Mouse (Mus musculus) G1E (cell line): Measurements from ENCODE around the gene Klk5.

Experiments used
- CTCF ChIP-seq: IDR thresholded peaks from 2 replicates; pipeline ENCODE4 v1.5.1; 2012; ENCODE audit warnings: low read depth, low read length, inconsistent platforms, mixed read lengths
- TAL1 ChIP-seq: conservative IDR thresholded peaks from 2 replicates; pipeline ENCODE4 v1.6.1; 2012; ENCODE audit warnings: low read depth, low read length, inconsistent platforms, mixed read lengths

DNA sequence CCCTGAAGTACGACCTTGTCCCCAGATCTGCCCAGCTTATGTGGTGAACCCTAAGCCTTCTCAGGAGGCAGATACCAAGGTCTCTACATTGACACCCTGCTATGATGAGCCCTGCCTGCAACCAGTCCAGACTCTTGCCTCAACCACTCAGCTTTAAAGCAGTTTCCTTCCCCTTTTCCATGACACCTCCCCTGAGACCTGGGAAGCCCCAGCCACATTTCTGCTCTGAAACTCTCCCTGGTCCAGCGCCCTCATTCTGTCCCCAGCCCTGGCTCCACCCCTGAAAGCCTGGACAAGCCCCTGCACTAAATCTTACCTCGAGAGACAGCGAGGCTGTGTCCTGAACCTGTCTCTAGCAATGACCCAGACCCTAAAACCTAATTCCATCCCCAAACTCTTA lies 41.0 kb downstream of the Klk5 start:
- TF ChIP-seq TAL1 (no peak), CTCF (no peak)
